Mouse (Mus musculus) intestine, embryonic 15.5 days (tissue): ENCODE data around the gene Ano9. TPM values are rescaled to one million over a fixed set of nuclear protein-coding genes. Genes with fewer than 3 reads are reported as not detected.

Source experiments
- ATAC-seq: fragments of 200-750 bp; cut with Nextera tagmentation; 2 replicates; pipeline ENCODE4 v1.8.0; 2017; ENCODE audit warnings: moderate TSS enrichment, moderate library complexity
- H3K27ac ChIP-seq: fragments of 300-500 bp; sonication (generic); 2 replicates; pipeline ENCODE4 v1.5.1; 2015; ENCODE audit warnings: mild to moderate bottlenecking, inconsistent platforms
- H3K27me3 ChIP-seq: fragments of 300-500 bp; sonication (generic); replicated peaks from 2 replicates; pipeline ENCODE4 v1.6.1; 2015; ENCODE audit warnings: inconsistent platforms
- H3K36me3 ChIP-seq: fragments of 300-500 bp; sonication (generic); 2 replicates; pipeline ENCODE4 v1.6.1; 2015; ENCODE audit warnings: inconsistent platforms
- H3K4me1 ChIP-seq: fragments of 300-500 bp; sonication (generic); replicated peaks from 2 replicates; pipeline ENCODE4 v1.6.1; 2015; ENCODE audit warnings: inconsistent platforms
- H3K4me2 ChIP-seq: fragments of 300-500 bp; sonication (generic); replicated peaks from 2 replicates; pipeline ENCODE4 v1.6.1; 2015; ENCODE audit warnings: mild to moderate bottlenecking, inconsistent platforms
- H3K4me3 ChIP-seq: fragments of 300-500 bp; sonication (generic); replicated peaks from 2 replicates; pipeline ENCODE4 v1.5.1; 2015; ENCODE audit warnings: inconsistent platforms
- H3K9ac ChIP-seq: fragments of 300-500 bp; sonication (generic); 2 replicates; pipeline ENCODE4 v1.6.1; 2015; ENCODE audit warnings: inconsistent platforms
- H3K9me3 ChIP-seq: fragments of 300-500 bp; sonication (generic); 2 replicates; pipeline ENCODE4 v1.6.1; 2016; ENCODE audit warnings: inconsistent platforms
- WGBS: fragments of 180-500 bp; shearing (Covaris S2); methylation state at CpG from one replicate; pipeline ENCODE4 v1.1.7; 2015; 5-methylcytosine and 5-hydroxymethylcytosine counted together
- polyA plus RNA-seq: library from polyadenylated mRNA; unstranded; fragments of >200 nt; fragmentation: Nextera tagmentation; extraction: Ambion mirVana; gene quantifications from 2 replicates; pipeline ENCODE4 v1.2.1, GENCODE M21; 2015

Ano9 gene
- polyA plus RNA-seq, 1 experiment from 2014 or later: 29.5 TPM

GRCm38 (mm10) chr7:141131904-141132755 is 14.5 kb upstream of the Ano9 start:
- ATAC-seq: peak; percentile 37; the same call in 1 of the 2 replicates

GRCm38 (mm10) chr7:141131024-141131820 is 13.6 kb upstream of the Ano9 start:
- Histone ChIP-seq H3K27ac (peak overlapping the region; percentile 62; the same call in 1 of the 2 replicates), H3K9me3 (no peaks in the 10 kb centered on the region), H3K4me3 (peak overlapping the region; percentile 99), H3K36me3 (peaks cover 8% of the 10 kb centered on the region), H3K27me3 (no peaks in the 10 kb centered on the region), H3K4me2 (peak overlapping the region; percentile 84), H3K9ac (peak overlapping the region; percentile 96), H3K4me1 (peaks cover 15% of the 10 kb centered on the region)
- under 1% methylated on average over 59 of the region's 59 CpGs for WGBS
- peak; percentile 100 for ATAC-seq

More at GRCm38 (mm10) chr7:141131904-141132755, 14.5 kb upstream of the Ano9 start:
- Histone ChIP-seq H3K27me3 (no peaks in the 10 kb centered on the region), H3K9ac (peak overlapping the region; percentile 96), H3K9me3 (no peaks in the 10 kb centered on the region), H3K4me1 (peaks cover 15% of the 10 kb centered on the region), H3K36me3 (peaks cover 8% of the 10 kb centered on the region), H3K27ac (no peak overlapping the region), H3K4me2 (peak overlapping the region; percentile 84), H3K4me3 (peak overlapping the region; percentile 99)
- WGBS: 53% methylated on average over 12 of the region's 12 CpGs

GRCm38 (mm10) chr7:141123517-141123856 is 5.9 kb upstream of the Ano9 start:
- Histone ChIP-seq H3K9me3 (no peaks in the 10 kb centered on the region), H3K27ac (peak overlapping the region; percentile 86), H3K4me1 (peaks cover 8% of the 10 kb centered on the region; the same call in 1 of the 2 replicates), H3K27me3 (no peaks in the 10 kb centered on the region), H3K36me3 (no peaks in the 10 kb centered on the region), H3K9ac (peak overlapping the region; percentile 49), H3K4me2 (peak overlapping the region; percentile 88), H3K4me3 (peak overlapping the region; percentile 56)
- 4% methylated on average over 15 of the region's 15 CpGs for WGBS
- no peak for ATAC-seq

GRCm38 (mm10) chr7:141122689-141123516 is 5.3 kb upstream of the Ano9 start:
- peaks cover 10% of the 10 kb centered on the region; the same call in 1 of the 2 replicates for H3K4me1 ChIP-seq
- H3K4me2 ChIP-seq: peak overlapping the region; percentile 88
- no peaks in the 10 kb centered on the region for H3K27me3 ChIP-seq
- 2% methylated on average over 29 of the region's 29 CpGs for WGBS
- peak overlapping the region; percentile 49 for H3K9ac ChIP-seq
- no peaks in the 10 kb centered on the region for H3K9me3 ChIP-seq
- peak overlapping the region; percentile 56 for H3K4me3 ChIP-seq
- peak; percentile 96 for ATAC-seq
- H3K36me3 ChIP-seq: no peaks in the 10 kb centered on the region
- H3K27ac ChIP-seq: peak overlapping the region; percentile 86

- WGBS: 34% methylated on average over 14 of the region's 14 CpGs
- peak within 1 kb of the TSS; percentile 49 for H3K9ac ChIP-seq
- H3K27me3 ChIP-seq: no peaks in the 10 kb centered on the region
- no peaks in the 10 kb centered on the region for H3K36me3 ChIP-seq
- peak within 1 kb of the TSS; percentile 86 for H3K27ac ChIP-seq
- peak within 1 kb of the TSS; percentile 88 for H3K4me2 ChIP-seq
- no peak for ATAC-seq
- no peaks in the 10 kb centered on the region for H3K9me3 ChIP-seq
- peak within 1 kb of the TSS; percentile 56 for H3K4me3 ChIP-seq
- peaks cover 10% of the 10 kb centered on the region; the same call in 1 of the 2 replicates for H3K4me1 ChIP-seq
Measured at GRCm38 (mm10) chr7:141122245-141122644, 4.6 kb upstream of the Ano9 start, which contains the start of gene Ptdss2. Ptdss2 (plus strand) TSS chr7:141122382.

- H3K9me3 ChIP-seq: no peaks in the 10 kb centered on the region
- 67% methylated on average over 5 of the region's 5 CpGs for WGBS
- peak overlapping the region; percentile 68 for H3K27ac ChIP-seq
- H3K4me1 ChIP-seq: peaks cover 10% of the 10 kb centered on the region; the same call in 1 of the 2 replicates
- H3K9ac ChIP-seq: no peak overlapping the region
- H3K27me3 ChIP-seq: no peaks in the 10 kb centered on the region
- H3K4me3 ChIP-seq: no peak overlapping the region
- H3K36me3 ChIP-seq: no peaks in the 10 kb centered on the region
- no peak overlapping the region for H3K4me2 ChIP-seq
- peak; percentile 29 for ATAC-seq
Measured at GRCm38 (mm10) chr7:141121051-141121531, 3.5 kb upstream of the Ano9 start.

- Histone ChIP-seq H3K27ac (peak overlapping the region; percentile 68; the same call in 1 of the 2 replicates), H3K9ac (no peak overlapping the region), H3K9me3 (no peaks in the 10 kb centered on the region), H3K27me3 (no peaks in the 10 kb centered on the region), H3K4me3 (no peak overlapping the region), H3K4me2 (no peak overlapping the region), H3K36me3 (no peaks in the 10 kb centered on the region), H3K4me1 (peaks cover 10% of the 10 kb centered on the region; the same call in 1 of the 2 replicates)
- ATAC-seq: no peak
- 87% methylated on average over 3 of the region's 3 CpGs for WGBS
Measured at GRCm38 (mm10) chr7:141120605-141121004, 3.0 kb upstream of the Ano9 start.

GRCm38 (mm10) chr7:141119487-141119886 is 1.9 kb upstream of the Ano9 start:
- H3K9me3 ChIP-seq: no peaks in the 10 kb centered on the region
- no peak overlapping the region for H3K4me2 ChIP-seq
- H3K27ac ChIP-seq: no peak overlapping the region
- H3K9ac ChIP-seq: no peak overlapping the region
- H3K36me3 ChIP-seq: no peaks in the 10 kb centered on the region
- no peak for ATAC-seq
- 70% methylated on average over 3 of the region's 3 CpGs for WGBS
- no peak overlapping the region for H3K4me3 ChIP-seq
- H3K27me3 ChIP-seq: no peaks in the 10 kb centered on the region
- peaks cover 10% of the 10 kb centered on the region; the same call in 1 of the 2 replicates for H3K4me1 ChIP-seq

GRCm38 (mm10) chr7:141115874-141116273 is 1.7 kb downstream of the Ano9 start:
- Histone ChIP-seq H3K4me2 (peak overlapping the region; percentile 57), H3K27me3 (no peaks in the 10 kb centered on the region), H3K4me1 (0 out of 2 replicates have a peak, but pooled peaks cover 3% of the 10 kb centered on the region), H3K27ac (no peak overlapping the region), H3K4me3 (no peak overlapping the region), H3K9me3 (no peaks in the 10 kb centered on the region), H3K9ac (no peak overlapping the region), H3K36me3 (no peaks in the 10 kb centered on the region)
- no peak for ATAC-seq
- 82% methylated on average over 9 of the region's 9 CpGs for WGBS

- Histone ChIP-seq H3K4me2 (no peak overlapping the region), H3K27me3 (peaks cover 4% of the 10 kb centered on the region), H3K27ac (no peak overlapping the region), H3K36me3 (no peaks in the 10 kb centered on the region), H3K4me3 (no peak overlapping the region), H3K9me3 (no peaks in the 10 kb centered on the region), H3K9ac (no peak overlapping the region), H3K4me1 (peaks cover 10% of the 10 kb centered on the region; the same call in 1 of the 2 replicates)
- ATAC-seq: no peak
- WGBS: 58% methylated on average over 3 of the region's 3 CpGs
Measured at GRCm38 (mm10) chr7:141103161-141103560, 14.4 kb downstream of the Ano9 start.

- peak within 1 kb of the TSS; percentile 93 for H3K27ac ChIP-seq
- peak within 1 kb of the TSS; percentile 88 for H3K4me2 ChIP-seq
- under 1% methylated on average over 56 of the region's 56 CpGs for WGBS
- H3K4me1 ChIP-seq: peaks cover 18% of the 10 kb centered on the region; the same call in 1 of the 2 replicates
- no peaks in the 10 kb centered on the region for H3K36me3 ChIP-seq
- peak within 1 kb of the TSS; percentile 53 for H3K9ac ChIP-seq
- peak; percentile 88 for ATAC-seq
- H3K4me3 ChIP-seq: peak within 1 kb of the TSS; percentile 48
- H3K27me3 ChIP-seq: peaks cover 4% of the 10 kb centered on the region
- no peaks in the 10 kb centered on the region for H3K9me3 ChIP-seq
Measured at GRCm38 (mm10) chr7:141099911-141100691, 17.5 kb downstream of the Ano9 start, which contains the start of gene Sigirr. Sigirr (minus strand) TSS chr7:141100572.
